Mouse (Mus musculus): ENCODE results near the gene Ifna7.
"Not testable (repeated sequence)": the region's sequence is repeated elsewhere in the genome, so short reads cannot be mapped to it uniquely, and the experiment has no call there.

DNA sequence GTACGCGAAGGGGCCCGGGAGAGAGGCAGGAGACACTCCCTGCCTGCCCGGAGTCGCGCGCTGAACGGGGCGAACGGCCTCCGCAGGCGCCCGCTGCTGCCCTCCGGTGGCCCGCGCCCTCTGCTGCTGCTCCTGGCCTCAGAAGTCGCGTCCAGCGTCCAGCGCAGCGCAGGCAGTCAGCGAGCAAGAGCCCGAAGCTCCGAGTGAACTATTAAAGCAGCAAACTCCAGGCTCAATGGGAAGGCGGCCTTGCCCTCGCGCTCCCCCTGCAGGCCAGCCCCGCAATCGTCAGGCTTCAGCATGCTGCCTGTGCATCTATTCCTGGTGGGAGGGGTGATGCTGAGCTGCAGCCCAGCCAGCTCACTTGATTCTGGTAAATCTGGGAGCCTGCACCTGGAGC is 39.4 kb upstream of the Ifna7 start, which contains the start of gene Gm13289:
- TF ChIP-seq EP300 (IDR thresholded peaks at IDR 0.05; ENCODE audit: insufficient read depth, low read depth, low read length); CTCF (IDR thresholded peaks at IDR 0.05); POLR2A (IDR thresholded peaks at IDR 0.05; ENCODE audit: insufficient read depth, low read depth, low read length): not testable (repeated sequence)
